Mouse (Mus musculus) cerebellum, adult 2 months (tissue): ENCODE measurements at regions not wholly inside any gene's neighbourhood (a gene's known extent, or its start where the extent isn't known, plus 50 kb on each side); places are given as distances from the start of the nearest gene placed in this dataset.

Experiments
- CTCF ChIP-seq: fragments of 200-500 bp; IDR thresholded peaks from 2 replicates; pipeline ENCODE4 v1.5.1; 2011; ENCODE audit warnings: low read depth, mild to moderate bottlenecking, control low read depth, low read length, moderate library complexity, borderline replicate concordance; ENCODE audit not compliant: insufficient read depth
- POLR2A ChIP-seq: fragments of 200-500 bp; IDR thresholded peaks from 2 replicates; pipeline ENCODE4 v1.6.1; 2011; ENCODE audit warnings: low read length, control low read depth, borderline replicate concordance; ENCODE audit not compliant: insufficient read depth

- no peak for TF ChIP-seq CTCF
- no peak for TF ChIP-seq POLR2A
Observed at GRCm38 (mm10) chr16:46679787-46680186, 181.5 kb upstream of the Nectin3 start.
